Mouse (Mus musculus) E14TG2a.4 (cell line): Measurements from ENCODE around the gene Pmpcb.

Experiments
- CTCF ChIP-seq: conservative IDR thresholded peaks from 2 replicates; pipeline ENCODE4 v1.5.1; 2014; ENCODE audit warnings: low read length
- NANOG ChIP-seq: IDR thresholded peaks from 2 replicates; pipeline ENCODE4 v1.6.1; 2014; ENCODE audit warnings: borderline replicate concordance, low read length, mixed read lengths

DNA sequence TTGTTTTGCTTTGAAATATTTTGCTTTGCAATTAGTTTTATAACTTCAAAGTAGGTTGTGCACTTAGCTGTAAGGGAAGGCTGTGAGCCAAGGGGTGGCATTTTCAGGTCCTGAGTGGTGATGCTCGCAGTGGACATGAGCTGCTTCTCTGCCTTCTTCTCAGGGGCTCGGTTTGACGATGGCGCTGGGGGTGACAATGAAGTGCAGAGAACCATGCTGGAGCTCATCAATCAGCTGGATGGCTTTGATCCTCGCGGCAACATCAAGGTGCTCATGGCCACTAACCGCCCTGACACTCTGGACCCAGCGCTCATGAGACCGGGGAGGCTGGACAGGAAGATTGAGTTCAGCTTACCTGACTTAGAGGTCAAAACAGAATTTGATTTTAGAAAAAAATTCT lies 66.0 kb downstream of the Pmpcb start:
- TF ChIP-seq CTCF (no peak), NANOG (no peak)
